Mouse (Mus musculus): ENCODE measurements around the gene Dusp13. TPM values are rescaled to one million over a fixed set of nuclear protein-coding genes. Genes with fewer than 3 reads are reported as not detected.
A peak's percentile ranks its signal among the peaks of the same experiment; 100 is the strongest.

The Dusp13 gene
- polyA plus RNA-seq, 1 experiment from 2014 or later, result not detected

DNA sequence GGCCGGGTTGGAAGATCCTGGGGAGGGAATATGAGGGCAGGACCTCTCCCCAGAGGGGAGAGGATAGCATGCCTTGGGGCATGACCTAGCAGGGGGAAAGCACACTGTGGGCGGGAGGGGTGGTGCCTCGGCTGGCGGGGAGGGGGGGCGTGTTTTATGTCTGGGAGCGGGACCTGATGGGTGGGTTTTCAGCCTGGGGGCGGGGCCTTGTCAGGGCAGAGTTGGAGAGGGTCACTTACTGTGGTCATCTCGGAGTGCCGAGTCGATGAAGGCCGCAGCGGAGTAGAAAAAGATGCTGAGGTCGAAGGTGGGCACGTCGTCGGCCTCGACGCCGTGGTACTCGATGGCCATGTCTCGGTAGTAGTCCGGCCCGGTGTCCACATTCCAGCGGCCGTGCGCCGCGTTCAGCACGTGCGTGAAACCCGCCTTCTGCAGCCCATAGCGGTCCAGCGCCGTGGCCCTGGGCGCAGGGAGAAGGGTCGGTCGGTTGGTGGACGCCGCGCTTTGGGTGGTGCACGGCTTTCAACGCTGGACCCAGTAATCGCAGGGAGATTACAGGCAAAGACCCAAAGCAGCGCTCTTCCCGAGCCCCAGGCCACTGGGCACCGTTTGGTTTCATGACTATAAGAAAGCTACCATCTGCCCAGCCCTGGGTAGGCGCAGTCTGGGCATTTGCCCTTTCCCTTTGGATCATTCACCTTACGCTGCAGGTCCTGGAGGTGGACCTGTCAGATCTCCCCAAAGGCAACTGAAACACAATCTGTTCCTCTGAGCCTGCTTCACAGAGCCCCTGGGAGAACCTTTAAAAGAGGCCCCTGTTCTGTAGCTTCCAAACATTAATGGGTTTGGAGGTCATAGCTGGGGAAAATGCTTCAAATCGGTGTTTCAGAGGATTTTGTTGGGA lies 64.4 kb downstream of the Dusp13 start:
- Histone ChIP-seq H3K4me3 (replicated peaks) (peak overlapping the region; percentile 31), H3K27ac (no peak overlapping the region), H3K4me2 (replicated peaks) (peak overlapping the region; percentile 57), H3K9me3 (no peaks in the 10 kb centered on the region), H3K36me3 (no peaks in the 10 kb centered on the region), H3K4me1 (replicated peaks) (peaks cover 20% of the 10 kb centered on the region), H3K27me3 (peaks cover 26% of the 10 kb centered on the region), H3K9ac (replicated peaks) (peak overlapping the region; percentile 39; the same call in 1 of the 2 replicates)
- no peak for ATAC-seq
- WGBS, result 7% methylated on average over 49 of the region's 49 CpGs

- 89% methylated on average over 10 of the region's 10 CpGs for WGBS
- Histone ChIP-seq H3K4me2 (replicated peaks) (no peak overlapping the region), H3K9me3 (no peaks in the 10 kb centered on the region), H3K9ac (replicated peaks) (no peak overlapping the region), H3K27me3 (peaks cover 26% of the 10 kb centered on the region), H3K4me3 (replicated peaks) (no peak overlapping the region), H3K27ac (no peak overlapping the region), H3K4me1 (replicated peaks) (peaks cover 20% of the 10 kb centered on the region), H3K36me3 (no peaks in the 10 kb centered on the region)
- no peak for ATAC-seq
These were observed 65.4 kb downstream of the Dusp13 start for GRCm38 (mm10) chr14:21685411-21686146.

DNA sequence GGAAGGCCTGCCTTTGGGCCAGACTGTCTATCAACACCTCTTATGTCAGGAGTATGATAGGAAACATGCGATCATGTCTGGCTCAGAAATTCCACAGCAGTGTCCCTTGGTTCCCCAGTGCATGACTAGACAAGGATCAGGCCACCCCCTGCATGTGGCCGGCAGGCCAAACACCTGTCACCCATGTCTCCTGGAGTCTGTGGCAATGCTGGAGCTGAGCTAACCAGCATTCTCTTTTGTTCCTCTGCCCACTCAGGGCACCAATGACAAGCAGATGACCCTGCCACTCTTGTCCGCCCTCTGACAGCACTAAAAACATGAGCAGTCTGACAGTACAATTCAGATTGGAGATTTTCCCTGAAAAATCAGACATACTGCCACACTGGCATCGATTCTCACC lies 67.1 kb downstream of the Dusp13 start:
- Histone ChIP-seq H3K27ac (no peak overlapping the region), H3K4me3 (replicated peaks) (no peak overlapping the region), H3K36me3 (no peaks in the 10 kb centered on the region), H3K9ac (replicated peaks) (no peak overlapping the region), H3K27me3 (peaks cover 26% of the 10 kb centered on the region), H3K4me2 (replicated peaks) (no peak overlapping the region), H3K9me3 (no peaks in the 10 kb centered on the region), H3K4me1 (replicated peaks) (peaks cover 29% of the 10 kb centered on the region)
- no peak for ATAC-seq
- 73% methylated on average over 4 of the region's 4 CpGs for WGBS

Other genes starting within 250 kb of the Dusp13 start
- gene Dupd1, start 36.6 kb downstream of the Dusp13 start, polyA plus RNA-seq (2015; fragmentation: Nextera tagmentation; extraction: Ambion mirVana), result 0.13 and 0.18 TPM in 2 replicates
- 17.2 and 19.2 TPM in 2 replicates for gene Samd8, start 650 bp downstream of the Dusp13 start, polyA plus RNA-seq (2015; fragmentation: Nextera tagmentation; extraction: Ambion mirVana)
- gene Vdac2, start 74.1 kb upstream of the Dusp13 start, polyA plus RNA-seq (2015; fragmentation: Nextera tagmentation; extraction: Ambion mirVana), result 266 and 276 TPM in 2 replicates
- 25.8 and 26.6 TPM in 2 replicates for gene Comtd1, start 97.8 kb upstream of the Dusp13 start, polyA plus RNA-seq (2015; fragmentation: Nextera tagmentation; extraction: Ambion mirVana)
- 8.0 and 11.0 TPM in 2 replicates for gene Zfp503, start 238.4 kb upstream of the Dusp13 start, polyA plus RNA-seq (2015; fragmentation: Nextera tagmentation; extraction: Ambion mirVana)